Mouse (Mus musculus) CH12.LX (cell line): ENCODE measurements at regions not wholly inside any gene's neighbourhood (a gene's known extent, or its start where the extent isn't known, plus 50 kb on each side); places are given as distances from the start of the nearest gene placed in this dataset.

Experiments
- BHLHE40 ChIP-seq: IDR thresholded peaks from 2 replicates; pipeline ENCODE4 v1.6.1; 2011; ENCODE audit warnings: mild to moderate bottlenecking, low read depth, low read length, improper control_type of control experiment
- CTCF ChIP-seq, 2 experiments: IDR thresholded peaks in 1 of 2; conservative IDR thresholded peaks in 1 of 2; 2 replicates each; pipeline ENCODE4 v1.5.1; 2011 to 2012; ENCODE audit warnings: low read depth in 2 of 2, low read length in 2 of 2, improper control_type of control experiment in 1 of 2, inconsistent platforms in 1 of 2, mild to moderate bottlenecking in 1 of 2, moderate library complexity in 1 of 2
- EP300 ChIP-seq: IDR thresholded peaks from 2 replicates; pipeline ENCODE4 v1.6.1; 2011; ENCODE audit warnings: low read length, improper control_type of control experiment
- HCFC1 ChIP-seq: IDR thresholded peaks from 2 replicates; pipeline ENCODE4 v1.6.1; 2012; ENCODE audit warnings: low read depth, mild to moderate bottlenecking, inconsistent platforms, low read length, improper control_type of control experiment
- KAT2A ChIP-seq: IDR thresholded peaks from 2 replicates; pipeline ENCODE4 v1.6.1; 2012; ENCODE audit warnings: low read length, improper control_type of control experiment, inconsistent platforms; ENCODE audit not compliant: insufficient replicate concordance
- MAX ChIP-seq: IDR thresholded peaks from 2 replicates; pipeline ENCODE4 v1.6.1; 2011; ENCODE audit warnings: low read length, improper control_type of control experiment
- RCOR1 ChIP-seq: conservative IDR thresholded peaks from 2 replicates; pipeline ENCODE4 v1.6.1; 2012; ENCODE audit warnings: low read depth, mild to moderate bottlenecking, inconsistent platforms, low read length, improper control_type of control experiment

DNA sequence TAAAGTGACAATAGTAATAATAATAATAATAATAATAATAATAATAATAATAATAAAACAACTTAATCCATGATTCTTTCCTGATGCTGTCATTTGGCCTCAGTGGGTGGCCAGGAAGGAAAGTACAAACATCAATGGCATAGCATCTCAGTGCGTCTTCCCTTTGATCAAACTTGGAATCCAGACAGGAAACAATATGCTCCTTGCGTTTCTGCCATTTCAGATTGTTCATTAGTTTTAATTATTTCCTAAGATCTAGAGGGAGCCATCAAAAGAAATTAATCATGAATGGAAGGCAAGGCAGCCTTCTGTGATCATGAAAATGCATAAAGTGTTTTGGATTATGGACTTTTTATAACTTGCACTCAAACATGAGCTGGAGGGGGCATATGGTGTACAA lies 125.6 kb upstream of the Crbn start:
- TF ChIP-seq EP300 (no peak), BHLHE40 (no peak), KAT2A (no peak), RCOR1 (no peak), MAX (no peak), CTCF (conservative IDR thresholded peaks at IDR 0.05 in 1 of 2, IDR thresholded peaks at IDR 0.05 in 1 of 2; ENCODE audit: low read depth in 2 of 2, low read length in 2 of 2) (no peak), HCFC1 (no peak)
